Mouse (Mus musculus) brain, embryonic 14.5 days (tissue): ENCODE results near the gene Rassf1.
A peak's percentile ranks its signal among the peaks of the same experiment; 100 is the strongest.

ENCODE experiments used
- CTCF ChIP-seq: fragments of 200-500 bp; IDR thresholded peaks from 2 replicates; pipeline ENCODE4 v1.5.1; 2012; ENCODE audit warnings: inconsistent platforms, mild to moderate bottlenecking, moderate library complexity, borderline replicate concordance; ENCODE audit not compliant: insufficient read depth, insufficient read length; ENCODE audit errors: extremely low read depth
- POLR2A ChIP-seq: fragments of 200-500 bp; IDR thresholded peaks from 2 replicates; pipeline ENCODE4 v1.6.1; 2012; ENCODE audit warnings: mild to moderate bottlenecking, inconsistent platforms, borderline replicate concordance; ENCODE audit not compliant: poor library complexity, insufficient read depth, insufficient read length, severe bottlenecking; ENCODE audit errors: extremely low read depth

DNA sequence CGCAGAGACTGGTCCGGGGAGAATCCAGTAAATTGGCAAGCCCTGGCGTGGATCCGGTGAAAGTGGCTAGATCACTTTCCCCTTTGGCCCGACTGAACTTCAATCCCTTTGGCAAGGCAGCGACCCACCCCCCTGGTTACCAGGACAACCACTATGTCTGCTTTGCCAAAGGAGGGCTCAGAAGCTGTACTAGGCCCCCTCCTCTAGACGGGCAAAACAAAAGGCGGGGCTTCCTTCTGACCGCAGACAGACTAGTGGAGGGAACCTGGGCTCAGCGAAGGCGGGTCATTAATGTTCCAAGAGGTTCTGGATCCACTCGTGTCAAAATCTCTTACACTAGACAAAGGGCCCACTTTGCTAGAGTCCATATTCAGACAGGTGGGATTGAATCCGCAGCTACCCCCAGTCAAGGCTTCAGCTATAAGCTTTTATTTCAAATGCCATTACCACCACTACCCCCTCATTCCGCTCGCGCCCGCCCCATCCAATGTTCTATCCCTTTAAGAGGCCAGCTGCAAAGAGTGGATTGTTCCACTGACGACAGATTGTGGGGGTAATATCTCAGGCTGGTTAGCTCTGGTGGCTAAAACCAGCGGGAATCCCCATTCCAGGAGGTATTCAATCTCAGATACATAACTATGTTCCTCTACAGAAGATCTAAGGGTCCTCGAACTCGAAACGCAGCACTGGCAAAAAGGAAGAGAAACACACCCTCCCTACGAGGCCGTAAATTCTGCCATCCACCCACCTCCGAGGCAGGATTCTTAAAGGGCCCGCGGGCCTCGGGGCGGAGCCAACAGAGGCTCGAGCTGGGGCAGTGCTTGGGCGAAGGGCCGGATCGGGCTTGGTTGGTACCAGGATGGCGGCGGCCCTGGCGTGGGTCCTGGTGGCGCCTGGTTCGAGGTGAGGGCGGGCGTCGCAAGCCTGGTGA, 17.2 kb downstream of the Rassf1 start:
- no peak for TF ChIP-seq CTCF
- TF ChIP-seq POLR2A, result peak; percentile 74; the same call in 1 of the 2 replicates
